Mouse (Mus musculus) stomach, embryonic 15.5 days (tissue): ENCODE results near the gene Enox1. TPM values are rescaled to one million over a fixed set of nuclear protein-coding genes. Genes with fewer than 3 reads are reported as not detected.

Experiments
- ATAC-seq: fragments of 200-750 bp; cut with Nextera tagmentation; 2 replicates; pipeline ENCODE4 v1.8.0; 2017; ENCODE audit warnings: low read depth, moderate number of reproducible peaks, moderate TSS enrichment; ENCODE audit not compliant: insufficient read depth, low FRiP score
- H3K27ac ChIP-seq: fragments of 300-500 bp; sonication (generic); 2 replicates; pipeline ENCODE4 v1.5.1; 2015; ENCODE audit warnings: mild to moderate bottlenecking, inconsistent platforms
- H3K27me3 ChIP-seq: fragments of 300-500 bp; sonication (generic); replicated peaks from 2 replicates; pipeline ENCODE4 v1.6.1; 2015; ENCODE audit warnings: inconsistent platforms
- H3K36me3 ChIP-seq: fragments of 300-500 bp; sonication (generic); 2 replicates; pipeline ENCODE4 v1.6.1; 2015; ENCODE audit warnings: inconsistent platforms
- H3K4me1 ChIP-seq: fragments of 300-500 bp; sonication (generic); 2 replicates; pipeline ENCODE4 v1.6.1; 2015; ENCODE audit warnings: inconsistent platforms
- H3K4me2 ChIP-seq: fragments of 300-500 bp; sonication (generic); 2 replicates; pipeline ENCODE4 v1.6.1; 2015; ENCODE audit warnings: mild to moderate bottlenecking, inconsistent platforms
- H3K4me3 ChIP-seq: fragments of 300-500 bp; sonication (generic); replicated peaks from 2 replicates; pipeline ENCODE4 v1.5.1; 2015; ENCODE audit warnings: inconsistent platforms
- H3K9ac ChIP-seq: fragments of 300-500 bp; sonication (generic); 2 replicates; pipeline ENCODE4 v1.6.1; 2015; ENCODE audit warnings: inconsistent platforms
- H3K9me3 ChIP-seq: fragments of 300-500 bp; sonication (generic); 2 replicates; pipeline ENCODE4 v1.6.1; 2016; ENCODE audit warnings: inconsistent platforms
- WGBS: fragments of 180-500 bp; shearing (Covaris S2); methylation state at CpG from one replicate; pipeline ENCODE4 v1.1.7; 2015; 5-methylcytosine and 5-hydroxymethylcytosine counted together
- polyA plus RNA-seq: library from polyadenylated mRNA; unstranded; fragments of >200 nt; fragmentation: Nextera tagmentation; extraction: Ambion mirVana; gene quantifications from 2 replicates; pipeline ENCODE4 v1.2.1, GENCODE M21; 2015

Enox1 gene
- polyA plus RNA-seq, 1 experiment from 2014 or later, result 6.2 TPM

DNA sequence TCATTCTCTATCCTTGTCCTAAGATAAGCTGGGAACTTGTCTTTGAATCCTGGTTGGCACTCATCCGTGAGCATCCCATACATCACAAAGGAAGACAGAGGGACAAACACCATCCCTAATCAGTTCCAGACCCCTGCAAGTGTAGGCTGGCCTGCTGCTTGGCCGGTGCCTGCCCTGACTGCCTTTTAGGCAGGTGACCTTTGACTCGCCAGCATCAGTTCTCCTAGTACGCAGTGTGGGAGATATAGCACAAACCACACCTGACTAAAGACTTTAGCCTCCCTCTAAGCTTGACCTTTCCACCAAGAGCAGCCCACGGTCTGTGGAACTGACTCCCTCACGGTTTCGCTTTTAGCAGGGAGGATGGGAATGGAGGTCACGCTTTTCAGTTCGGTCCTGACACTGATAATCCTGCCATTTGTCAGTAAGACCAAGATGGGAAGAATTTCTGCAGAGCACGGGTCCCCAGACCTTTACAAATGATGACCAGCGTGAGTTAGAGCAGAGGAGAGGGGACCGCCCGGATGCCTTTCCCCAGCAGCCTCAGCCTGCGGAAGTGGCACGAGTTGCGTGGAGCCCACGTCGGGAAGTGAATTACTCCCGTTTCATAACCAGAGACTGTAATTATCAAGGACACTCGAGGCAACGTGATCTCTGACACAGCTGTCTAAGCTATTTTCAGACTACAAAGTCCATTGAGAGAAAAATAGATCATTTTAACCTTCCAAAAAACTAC, 550.1 kb downstream of the Enox1 start:
- Histone ChIP-seq H3K9ac (no peak overlapping the region), H3K27me3 (no peaks in the 10 kb centered on the region), H3K4me2 (no peak overlapping the region), H3K36me3 (no peaks in the 10 kb centered on the region), H3K4me1 (no peaks in the 10 kb centered on the region), H3K4me3 (no peak overlapping the region), H3K9me3 (no peaks in the 10 kb centered on the region), H3K27ac (no peak overlapping the region)
- no peak for ATAC-seq
- WGBS, result 56% methylated on average over 21 of the region's 21 CpGs

- no peak for ATAC-seq
- WGBS, result 79% methylated on average over 12 of the region's 12 CpGs
- Histone ChIP-seq H3K4me1 (no peaks in the 10 kb centered on the region), H3K36me3 (no peaks in the 10 kb centered on the region), H3K9ac (no peak overlapping the region), H3K4me3 (no peak overlapping the region), H3K27me3 (no peaks in the 10 kb centered on the region), H3K4me2 (no peak overlapping the region), H3K27ac (no peak overlapping the region), H3K9me3 (no peaks in the 10 kb centered on the region)
Observed at GRCm38 (mm10) chr14:77707279-77707678, 550.7 kb downstream of the Enox1 start.

DNA sequence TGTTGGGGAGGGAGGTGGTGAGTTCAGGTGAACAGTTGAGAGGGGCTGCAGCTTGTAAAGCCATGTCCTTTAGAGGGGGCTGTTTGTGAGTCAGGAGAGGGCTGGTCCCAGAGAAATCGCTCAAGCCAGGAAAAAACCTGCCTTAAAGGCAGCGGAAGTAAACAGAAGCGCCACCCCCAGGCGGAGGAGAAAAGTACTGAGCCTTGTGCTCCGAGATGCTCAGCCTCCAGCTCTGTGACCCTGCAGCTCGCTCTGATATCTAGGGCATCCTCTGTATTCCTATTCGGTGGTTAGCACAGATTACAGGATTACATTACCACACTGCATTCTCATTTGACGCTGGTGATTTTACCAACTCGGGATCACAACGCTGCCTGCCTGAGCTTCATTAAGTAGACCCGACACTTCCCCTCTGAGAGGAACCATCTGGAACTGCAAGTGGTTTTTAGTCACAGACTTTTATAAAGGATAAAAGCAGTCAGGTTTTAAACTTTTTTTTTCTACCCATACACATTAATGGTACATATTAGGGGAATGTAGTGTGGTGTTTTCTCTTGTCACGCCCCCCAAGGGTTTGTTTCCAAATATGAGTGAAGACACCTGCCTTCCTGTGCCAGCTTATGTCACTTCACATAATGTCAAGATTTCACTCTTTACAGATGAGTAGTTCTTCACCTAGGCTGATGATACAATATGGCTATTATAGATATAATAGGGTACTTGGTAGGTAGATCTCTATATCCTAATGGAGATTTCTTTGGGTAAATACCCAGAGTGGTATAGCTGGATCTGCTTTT, 552.0 kb downstream of the Enox1 start:
- WGBS, result 34% methylated on average over 12 of the region's 12 CpGs
- Histone ChIP-seq H3K27me3 (no peaks in the 10 kb centered on the region), H3K4me2 (no peak overlapping the region), H3K36me3 (no peaks in the 10 kb centered on the region), H3K9ac (no peak overlapping the region), H3K27ac (no peak overlapping the region), H3K9me3 (no peaks in the 10 kb centered on the region), H3K4me3 (no peak overlapping the region), H3K4me1 (no peaks in the 10 kb centered on the region)
- no peak for ATAC-seq

DNA sequence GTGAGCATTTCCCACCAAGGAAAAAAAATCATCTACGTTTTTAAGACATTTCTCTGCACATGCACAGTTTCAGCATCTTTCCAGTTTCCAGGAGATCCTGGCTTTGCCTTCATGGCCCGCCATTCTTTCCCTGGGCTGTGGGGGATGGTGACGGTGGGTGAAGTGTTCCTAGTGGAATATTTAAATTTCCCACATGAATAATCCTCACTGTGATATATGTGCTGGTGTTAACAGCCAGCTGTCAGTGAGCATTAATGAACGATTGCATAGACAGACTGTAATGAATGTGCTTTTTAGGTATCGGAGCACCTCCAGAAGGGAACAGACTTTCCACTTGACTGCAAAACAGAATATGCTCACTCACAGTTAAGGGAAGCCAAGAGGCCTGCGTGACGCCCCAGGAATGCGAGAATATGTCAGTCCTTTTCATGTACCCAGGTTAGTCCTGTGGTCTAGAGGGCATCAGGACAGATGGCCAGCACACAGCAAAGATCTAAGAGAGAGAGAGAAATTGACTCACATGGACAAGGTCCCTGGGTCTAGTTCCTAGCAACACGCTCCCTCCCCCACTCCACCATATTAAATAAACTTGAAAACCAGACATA, 558.5 kb downstream of the Enox1 start:
- Histone ChIP-seq H3K4me1 (no peaks in the 10 kb centered on the region), H3K4me2 (no peak overlapping the region), H3K27ac (no peak overlapping the region), H3K9me3 (no peaks in the 10 kb centered on the region), H3K4me3 (no peak overlapping the region), H3K9ac (no peak overlapping the region), H3K36me3 (no peaks in the 10 kb centered on the region), H3K27me3 (no peaks in the 10 kb centered on the region)
- ATAC-seq, result no peak
- 74% methylated on average over 9 of the region's 9 CpGs for WGBS

DNA sequence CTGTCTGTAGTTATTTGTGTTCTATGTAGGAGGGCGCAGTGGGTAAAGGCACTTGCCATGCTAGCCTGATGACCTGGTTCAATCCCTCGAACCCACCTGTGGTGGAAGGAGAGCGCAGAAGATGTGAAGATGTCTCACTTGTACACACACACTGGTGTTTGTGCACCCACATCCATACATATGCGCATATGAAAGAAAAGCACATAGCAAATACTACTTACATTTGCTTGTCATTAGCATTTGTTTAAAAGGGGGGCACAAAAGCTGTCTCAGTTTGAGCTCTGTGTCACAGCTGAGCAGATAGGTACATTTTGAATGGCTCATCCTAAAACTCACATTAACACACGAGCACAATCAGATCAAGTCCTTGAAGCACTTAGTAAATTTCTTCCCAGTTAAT, 560.4 kb downstream of the Enox1 start:
- Histone ChIP-seq H3K36me3 (no peaks in the 10 kb centered on the region), H3K27me3 (no peaks in the 10 kb centered on the region), H3K9me3 (no peaks in the 10 kb centered on the region), H3K4me2 (no peak overlapping the region), H3K27ac (no peak overlapping the region), H3K4me3 (no peak overlapping the region), H3K9ac (no peak overlapping the region), H3K4me1 (no peaks in the 10 kb centered on the region)
- no peak for ATAC-seq
- 87% methylated on average over 5 of the region's 5 CpGs for WGBS

DNA sequence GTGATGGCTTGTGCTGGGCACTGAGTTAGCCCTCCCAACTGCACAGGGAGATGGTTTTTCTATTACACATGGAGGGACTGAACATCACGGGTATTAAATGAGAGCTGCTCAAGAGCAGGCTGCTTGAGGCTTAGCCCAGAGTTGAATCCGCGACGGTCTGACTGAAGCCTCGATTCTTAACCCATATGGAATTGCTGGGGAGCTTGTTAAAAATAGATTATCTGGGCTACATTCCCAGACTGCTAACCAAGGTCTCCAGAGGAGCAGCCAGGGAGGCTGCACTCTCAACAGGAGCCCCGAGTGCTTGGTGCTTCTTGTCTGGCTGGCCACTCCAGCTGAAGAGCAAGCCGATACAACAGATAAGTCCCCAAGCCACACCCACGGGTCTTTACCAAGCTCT, 562.3 kb downstream of the Enox1 start:
- Histone ChIP-seq H3K9ac (no peak overlapping the region), H3K9me3 (no peaks in the 10 kb centered on the region), H3K4me3 (no peak overlapping the region), H3K27ac (no peak overlapping the region), H3K36me3 (no peaks in the 10 kb centered on the region), H3K4me1 (no peaks in the 10 kb centered on the region), H3K4me2 (no peak overlapping the region), H3K27me3 (no peaks in the 10 kb centered on the region)
- WGBS, result 65% methylated on average over 8 of the region's 8 CpGs
- no peak for ATAC-seq

- Histone ChIP-seq H3K27ac (no peak overlapping the region), H3K4me1 (no peaks in the 10 kb centered on the region), H3K4me3 (no peak overlapping the region), H3K9ac (no peak overlapping the region), H3K36me3 (no peaks in the 10 kb centered on the region), H3K9me3 (no peaks in the 10 kb centered on the region), H3K27me3 (no peaks in the 10 kb centered on the region), H3K4me2 (no peak overlapping the region)
- no peak for ATAC-seq
- 82% methylated on average over 3 of the region's 3 CpGs for WGBS
Observed at GRCm38 (mm10) chr14:77738056-77738455, 581.5 kb downstream of the Enox1 start.

DNA sequence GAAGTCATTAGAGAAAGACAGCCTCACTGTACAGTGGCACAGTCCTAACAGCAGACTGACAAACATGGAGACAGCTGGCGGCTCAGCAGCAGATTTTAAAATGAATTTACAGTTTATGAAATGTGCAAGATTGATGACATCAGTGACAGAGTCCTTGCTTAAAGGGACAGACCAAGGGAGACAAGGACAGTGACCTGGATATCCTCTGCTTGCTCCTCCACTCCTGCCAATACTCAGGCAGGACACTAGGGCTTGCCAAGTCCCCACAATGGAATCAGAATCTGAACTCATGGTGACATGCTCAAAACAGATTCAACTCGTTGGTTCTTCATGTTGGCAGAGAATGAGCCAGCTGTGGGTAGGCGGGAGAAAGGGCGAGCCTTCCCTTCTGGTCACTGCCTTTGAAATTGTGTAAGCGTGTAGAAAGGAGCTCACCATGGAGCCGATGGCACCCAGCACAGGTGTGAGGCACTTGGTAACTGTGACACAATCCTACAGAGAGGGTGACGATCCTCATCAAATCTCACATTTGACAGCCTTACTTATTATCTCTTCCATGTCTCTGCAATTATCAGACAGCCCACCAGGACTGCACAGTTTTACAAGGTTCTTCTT, 582.3 kb downstream of the Enox1 start:
- Histone ChIP-seq H3K9ac (no peak overlapping the region), H3K4me2 (no peak overlapping the region), H3K4me1 (no peaks in the 10 kb centered on the region), H3K27me3 (no peaks in the 10 kb centered on the region), H3K9me3 (no peaks in the 10 kb centered on the region), H3K27ac (no peak overlapping the region), H3K4me3 (no peak overlapping the region), H3K36me3 (no peaks in the 10 kb centered on the region)
- ATAC-seq, result no peak
- WGBS, result 85% methylated on average over 7 of the region's 7 CpGs

- no peaks in the 10 kb centered on the region for H3K9me3 ChIP-seq
- no peak overlapping the region for H3K27ac ChIP-seq
- no peak overlapping the region for H3K4me2 ChIP-seq
- H3K27me3 ChIP-seq, result no peaks in the 10 kb centered on the region
- no peaks in the 10 kb centered on the region for H3K4me1 ChIP-seq
- no peaks in the 10 kb centered on the region for H3K36me3 ChIP-seq
- no peak for ATAC-seq
- no peak overlapping the region for H3K4me3 ChIP-seq
- no peak overlapping the region for H3K9ac ChIP-seq
Observed at GRCm38 (mm10) chr14:77739376-77739775, 582.8 kb downstream of the Enox1 start.

DNA sequence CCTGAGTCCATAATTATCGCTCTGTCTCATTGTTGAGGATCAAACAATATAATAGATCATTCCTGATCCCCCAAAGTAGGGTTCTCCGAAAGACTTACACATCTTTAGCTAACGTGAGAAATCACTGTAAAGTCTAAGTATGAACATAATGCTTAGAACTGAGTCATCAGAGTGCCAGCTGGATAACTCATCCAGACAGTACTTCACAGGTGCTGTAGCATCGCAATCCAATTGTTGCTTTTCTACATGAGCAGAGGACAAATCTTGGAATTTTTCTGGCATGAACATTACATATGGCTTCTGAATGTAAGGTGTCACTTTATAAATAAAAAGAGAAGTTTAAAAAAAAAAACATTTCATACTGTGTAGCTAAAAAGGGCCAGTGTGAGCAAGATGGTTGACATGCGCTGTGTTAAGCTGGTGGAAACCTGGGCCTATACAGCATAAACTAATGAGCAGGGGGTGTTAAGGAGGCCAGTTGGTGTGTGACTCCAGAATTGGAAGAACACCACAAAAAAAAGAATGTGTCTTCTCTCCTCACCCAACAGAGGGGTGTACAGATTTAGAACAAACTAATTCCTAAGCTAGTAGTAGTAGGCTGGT, 588.2 kb downstream of the Enox1 start:
- H3K4me2 ChIP-seq, result no peak overlapping the region
- H3K27me3 ChIP-seq, result no peaks in the 10 kb centered on the region
- no peak for ATAC-seq
- H3K4me1 ChIP-seq, result no peaks in the 10 kb centered on the region
- no peak overlapping the region for H3K4me3 ChIP-seq
- no peaks in the 10 kb centered on the region for H3K36me3 ChIP-seq
- 91% methylated on average over 5 of the region's 5 CpGs for WGBS
- H3K27ac ChIP-seq, result no peak overlapping the region
- H3K9ac ChIP-seq, result no peak overlapping the region
- no peaks in the 10 kb centered on the region for H3K9me3 ChIP-seq

DNA sequence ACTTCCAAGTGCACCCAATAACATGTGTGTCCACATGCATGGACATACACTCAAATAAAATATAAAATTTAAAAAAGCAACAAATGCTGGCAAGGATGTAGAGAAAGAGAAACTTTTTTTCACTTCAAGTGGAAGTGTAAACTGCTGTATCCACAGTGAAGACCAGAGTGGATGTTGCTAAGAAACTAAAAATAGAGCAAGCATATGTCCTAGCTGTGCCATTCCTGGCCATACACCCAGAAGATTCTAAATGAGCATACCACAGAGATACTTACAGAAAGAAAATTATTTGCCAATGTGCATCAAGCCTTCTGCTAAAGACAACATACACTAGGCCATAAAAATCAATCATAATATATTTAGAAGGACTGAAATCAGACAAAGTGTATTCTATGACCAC, 592.4 kb downstream of the Enox1 start:
- H3K9me3 ChIP-seq, result no peaks in the 10 kb centered on the region
- no peak overlapping the region for H3K4me2 ChIP-seq
- no peaks in the 10 kb centered on the region for H3K27me3 ChIP-seq
- ATAC-seq, result no peak
- H3K9ac ChIP-seq, result no peak overlapping the region
- no peaks in the 10 kb centered on the region for H3K4me1 ChIP-seq
- no peak overlapping the region for H3K4me3 ChIP-seq
- H3K27ac ChIP-seq, result no peak overlapping the region
- H3K36me3 ChIP-seq, result no peaks in the 10 kb centered on the region
